Mouse (Mus musculus): Measurements from ENCODE around the gene Sema4a. TPM values are rescaled to one million over a fixed set of nuclear protein-coding genes. Genes with fewer than 3 reads are reported as not detected.

Sema4a gene
- polyA plus RNA-seq, 1 experiment from 2014 or later, result 30.9 TPM

- peak overlapping the region; percentile 100 for H3K4me2 ChIP-seq (replicated peaks)
- 0 out of 2 replicates have a peak overlapping the region, but pooled peaks have one; percentile 17 for H3K9ac ChIP-seq
- H3K9me3 ChIP-seq, result no peaks in the 10 kb centered on the region
- H3K27me3 ChIP-seq (replicated peaks), result no peaks in the 10 kb centered on the region
- WGBS, result 45% methylated on average over 4 of the region's 4 CpGs
- peaks cover 40% of the 10 kb centered on the region for H3K4me1 ChIP-seq (replicated peaks)
- no peaks in the 10 kb centered on the region for H3K36me3 ChIP-seq
- no peak for ATAC-seq
- no peak overlapping the region for H3K27ac ChIP-seq
- H3K4me3 ChIP-seq (replicated peaks), result peak overlapping the region; percentile 11; the same call in 1 of the 2 replicates
These were observed 39.8 kb upstream of the Sema4a start for GRCm38 (mm10) chr3:88500655-88501365.

- Histone ChIP-seq H3K9me3 (no peaks in the 10 kb centered on the region), H3K4me2 (replicated peaks) (0 out of 2 replicates have a peak overlapping the region, but pooled peaks have one; percentile 100), H3K9ac (no peak overlapping the region), H3K4me1 (replicated peaks) (peaks cover 47% of the 10 kb centered on the region), H3K4me3 (replicated peaks) (no peak overlapping the region), H3K27me3 (replicated peaks) (no peaks in the 10 kb centered on the region), H3K36me3 (no peaks in the 10 kb centered on the region), H3K27ac (no peak overlapping the region)
- ATAC-seq, result no peak
- 74% methylated on average over 7 of the region's 7 CpGs for WGBS
These were observed 39.1 kb upstream of the Sema4a start for GRCm38 (mm10) chr3:88500087-88500486.

GRCm38 (mm10) chr3:88499580-88499979 is 38.6 kb upstream of the Sema4a start:
- H3K4me2 ChIP-seq (replicated peaks), result no peak overlapping the region
- H3K4me1 ChIP-seq (replicated peaks), result peaks cover 52% of the 10 kb centered on the region
- H3K9me3 ChIP-seq, result no peaks in the 10 kb centered on the region
- H3K27ac ChIP-seq, result no peak overlapping the region
- no peaks in the 10 kb centered on the region for H3K27me3 ChIP-seq (replicated peaks)
- H3K36me3 ChIP-seq, result no peaks in the 10 kb centered on the region
- no peak overlapping the region for H3K4me3 ChIP-seq (replicated peaks)
- 81% methylated on average over 4 of the region's 4 CpGs for WGBS
- H3K9ac ChIP-seq, result no peak overlapping the region
- ATAC-seq, result no peak

- 73% methylated on average over 10 of the region's 10 CpGs for WGBS
- no peak for ATAC-seq
These were observed 34.9 kb upstream of the Sema4a start for GRCm38 (mm10) chr3:88495741-88496415.

GRCm38 (mm10) chr3:88494836-88495628 is 34.0 kb upstream of the Sema4a start:
- Histone ChIP-seq H3K4me1 (replicated peaks) (peaks cover 50% of the 10 kb centered on the region), H3K4me2 (replicated peaks) (no peak overlapping the region), H3K27me3 (replicated peaks) (no peaks in the 10 kb centered on the region), H3K36me3 (no peaks in the 10 kb centered on the region), H3K9ac (no peak overlapping the region), H3K9me3 (no peaks in the 10 kb centered on the region), H3K4me3 (replicated peaks) (no peak overlapping the region), H3K27ac (peak overlapping the region; percentile 61)
- WGBS, result 47% methylated on average over 9 of the region's 9 CpGs
- ATAC-seq, result no peak

More at GRCm38 (mm10) chr3:88495741-88496415, 34.9 kb upstream of the Sema4a start:
- no peaks in the 10 kb centered on the region for H3K27me3 ChIP-seq (replicated peaks)
- peaks cover 52% of the 10 kb centered on the region for H3K4me1 ChIP-seq (replicated peaks)
- H3K27ac ChIP-seq, result peak overlapping the region; percentile 61; the same call in 1 of the 2 replicates
- no peaks in the 10 kb centered on the region for H3K9me3 ChIP-seq
- no peak overlapping the region for H3K4me3 ChIP-seq (replicated peaks)
- H3K4me2 ChIP-seq (replicated peaks), result 0 out of 2 replicates have a peak overlapping the region, but pooled peaks have one; percentile 22
- no peak overlapping the region for H3K9ac ChIP-seq
- H3K36me3 ChIP-seq, result no peaks in the 10 kb centered on the region

GRCm38 (mm10) chr3:88493706-88494582 is 33.0 kb upstream of the Sema4a start:
- Histone ChIP-seq H3K9ac (no peak overlapping the region), H3K27me3 (replicated peaks) (no peaks in the 10 kb centered on the region), H3K27ac (peak overlapping the region; percentile 61), H3K36me3 (no peaks in the 10 kb centered on the region), H3K4me2 (replicated peaks) (peak overlapping the region; percentile 88; the same call in 1 of the 2 replicates), H3K4me1 (replicated peaks) (peaks cover 58% of the 10 kb centered on the region), H3K4me3 (replicated peaks) (no peak overlapping the region), H3K9me3 (no peaks in the 10 kb centered on the region)
- WGBS, result 70% methylated on average over 11 of the region's 11 CpGs
- no peak for ATAC-seq

GRCm38 (mm10) chr3:88487396-88487795 is 26.4 kb upstream of the Sema4a start:
- H3K36me3 ChIP-seq, result peaks cover 24% of the 10 kb centered on the region
- peaks cover 10% of the 10 kb centered on the region; the same call in 1 of the 2 replicates for H3K27me3 ChIP-seq (replicated peaks)
- peaks cover 41% of the 10 kb centered on the region for H3K4me1 ChIP-seq (replicated peaks)
- no peak for ATAC-seq
- H3K4me2 ChIP-seq (replicated peaks), result no peak overlapping the region
- no peak overlapping the region for H3K4me3 ChIP-seq (replicated peaks)
- H3K9ac ChIP-seq, result no peak overlapping the region
- H3K27ac ChIP-seq, result no peak overlapping the region
- no peaks in the 10 kb centered on the region for H3K9me3 ChIP-seq
- 79% methylated on average over 1 of the region's 1 CpGs for WGBS

GRCm38 (mm10) chr3:88486887-88487286 is 25.9 kb upstream of the Sema4a start:
- 82% methylated on average over 4 of the region's 4 CpGs for WGBS
- ATAC-seq, result no peak
- H3K27me3 ChIP-seq (replicated peaks), result peaks cover 10% of the 10 kb centered on the region; the same call in 1 of the 2 replicates
- no peak overlapping the region for H3K4me2 ChIP-seq (replicated peaks)
- peaks cover 24% of the 10 kb centered on the region for H3K36me3 ChIP-seq
- H3K4me3 ChIP-seq (replicated peaks), result no peak overlapping the region
- H3K9ac ChIP-seq, result no peak overlapping the region
- H3K9me3 ChIP-seq, result no peaks in the 10 kb centered on the region
- peaks cover 39% of the 10 kb centered on the region for H3K4me1 ChIP-seq (replicated peaks)
- H3K27ac ChIP-seq, result no peak overlapping the region

GRCm38 (mm10) chr3:88486043-88486442 is 25.1 kb upstream of the Sema4a start:
- Histone ChIP-seq H3K9me3 (no peaks in the 10 kb centered on the region), H3K4me3 (replicated peaks) (no peak overlapping the region), H3K4me2 (replicated peaks) (no peak overlapping the region), H3K9ac (no peak overlapping the region), H3K27me3 (replicated peaks) (peaks cover 10% of the 10 kb centered on the region; the same call in 1 of the 2 replicates), H3K27ac (no peak overlapping the region), H3K36me3 (peaks cover 24% of the 10 kb centered on the region), H3K4me1 (replicated peaks) (peaks cover 35% of the 10 kb centered on the region)
- ATAC-seq, result no peak
- 75% methylated on average over 5 of the region's 5 CpGs for WGBS

GRCm38 (mm10) chr3:88484597-88485316 is 23.8 kb upstream of the Sema4a start:
- Histone ChIP-seq H3K9ac (no peak overlapping the region), H3K36me3 (peaks cover 24% of the 10 kb centered on the region), H3K4me2 (replicated peaks) (peak overlapping the region; percentile 39), H3K9me3 (no peaks in the 10 kb centered on the region), H3K27me3 (replicated peaks) (peaks cover 10% of the 10 kb centered on the region; the same call in 1 of the 2 replicates), H3K4me1 (replicated peaks) (peaks cover 26% of the 10 kb centered on the region), H3K4me3 (replicated peaks) (0 out of 2 replicates have a peak overlapping the region, but pooled peaks have one; percentile 12), H3K27ac (no peak overlapping the region)
- 34% methylated on average over 39 of the region's 39 CpGs for WGBS
- no peak for ATAC-seq

- peaks cover 17% of the 10 kb centered on the region for H3K4me1 ChIP-seq (replicated peaks)
- peak; percentile 44; the same call in 1 of the 2 replicates for ATAC-seq
These were observed 22.6 kb upstream of the Sema4a start for GRCm38 (mm10) chr3:88483621-88484020.

More at GRCm38 (mm10) chr3:88483621-88484020, 22.6 kb upstream of the Sema4a start:
- no peak overlapping the region for H3K27ac ChIP-seq
- no peak overlapping the region for H3K9ac ChIP-seq
- no peak overlapping the region for H3K4me2 ChIP-seq (replicated peaks)
- H3K9me3 ChIP-seq, result no peaks in the 10 kb centered on the region
- no peak overlapping the region for H3K4me3 ChIP-seq (replicated peaks)
- peaks cover 24% of the 10 kb centered on the region for H3K36me3 ChIP-seq
- peaks cover 10% of the 10 kb centered on the region; the same call in 1 of the 2 replicates for H3K27me3 ChIP-seq (replicated peaks)
- 5% methylated on average over 5 of the region's 5 CpGs for WGBS

Data from intestine, embryonic 15.5 days (tissue).